Mouse (Mus musculus): Measurements from ENCODE around the gene Efr3b.

GRCm38 (mm10) chr12:4082132-4083001 is 43.7 kb upstream of the Efr3b start, which contains the start of gene Dnajc27:
- TF ChIP-seq CTCF (IDR thresholded peaks at IDR 0.05) (no peak), EP300 (IDR thresholded peaks at IDR 0.05) (no peak)
